Mouse (Mus musculus): ENCODE data around the gene Ccdc71l. TPM values are rescaled to one million over a fixed set of nuclear protein-coding genes. Genes with fewer than 3 reads are reported as not detected.

The Ccdc71l gene
- 5.0 and 5.6 TPM in 2 replicates for polyA plus RNA-seq (2015; fragmentation: Nextera tagmentation; extraction: Ambion mirVana)

DNA sequence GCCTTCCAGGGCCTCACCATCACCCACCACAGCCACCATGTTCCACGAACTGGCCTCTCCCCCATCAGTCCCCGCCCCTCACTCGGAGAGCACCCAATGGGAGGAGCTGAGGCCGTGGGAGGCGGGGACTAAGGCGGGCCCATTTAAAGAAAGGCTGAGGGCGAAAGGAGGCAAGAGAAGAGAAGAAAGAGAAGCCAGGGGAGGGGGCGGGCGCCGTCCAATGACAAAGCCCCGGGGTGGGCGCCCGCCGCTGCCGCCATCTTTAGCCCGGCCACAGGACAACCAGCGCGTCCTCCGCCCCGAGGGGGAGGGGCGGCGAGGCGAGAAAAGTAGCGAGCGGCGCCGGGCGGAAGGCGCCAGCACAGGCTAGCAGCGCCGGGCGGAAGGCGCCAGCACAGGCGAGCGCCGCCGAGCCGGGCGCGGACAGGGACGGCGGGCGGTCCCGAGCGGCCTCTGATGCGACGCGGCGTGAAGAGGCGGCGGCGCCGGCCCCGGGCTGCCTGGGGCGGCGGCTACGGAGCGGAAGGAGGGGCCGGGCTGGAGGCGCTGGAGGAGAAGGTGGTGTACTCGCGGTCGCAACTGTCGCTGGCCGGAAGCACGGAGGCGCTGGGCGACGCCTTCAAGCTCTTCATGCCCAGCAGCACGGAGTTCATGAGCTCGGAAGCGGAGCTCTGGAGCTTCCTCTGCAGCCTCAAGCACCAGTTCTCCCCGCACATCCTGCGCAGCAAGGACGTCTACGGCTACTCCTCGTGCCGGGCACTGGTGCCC, at the start of gene Ccdc71l:
Gene Ccdc71l (plus strand): TSS at position 177 of the 768 bp plus-strand sequence.

Other genes with a start within 250 kb of the Ccdc71l start
- 0.88 and 1.8 TPM in 2 replicates for gene Pik3cg, start 170.0 kb upstream of the Ccdc71l start, polyA plus RNA-seq (2015; fragmentation: Nextera tagmentation; extraction: Ambion mirVana)